Mouse (Mus musculus): ENCODE results near the gene C2cd6. TPM values are rescaled to one million over a fixed set of nuclear protein-coding genes. Genes with fewer than 3 reads are reported as not detected.

C2cd6 gene
- polyA plus RNA-seq, 1 experiment from 2014 or later: not detected

DNA sequence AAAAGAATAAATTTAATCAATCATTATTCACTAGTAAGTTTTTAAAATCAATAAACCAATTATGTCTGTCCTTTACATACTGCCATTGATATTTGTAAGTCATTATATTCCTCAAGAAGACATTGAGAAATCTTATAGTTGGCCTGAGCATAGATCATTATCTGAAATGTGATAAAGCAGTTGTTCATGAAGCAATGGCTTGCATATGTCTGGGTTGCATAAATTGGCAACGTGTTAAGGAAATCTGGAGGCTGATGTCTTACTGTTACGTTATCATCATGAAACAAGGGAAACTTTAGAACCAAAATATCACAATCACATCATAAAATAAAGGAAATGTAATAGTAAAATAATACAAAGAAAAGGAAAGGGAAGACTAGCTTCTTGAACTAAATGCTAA is 43.4 kb downstream of the C2cd6 start:
- Histone ChIP-seq H3K4me2 (no peak overlapping the region), H3K4me3 (no peak overlapping the region), H3K27me3 (0 out of 2 replicates have a peak, but pooled peaks cover 2% of the 10 kb centered on the region), H3K9me3 (no peaks in the 10 kb centered on the region), H3K4me1 (no peaks in the 10 kb centered on the region), H3K27ac (no peak overlapping the region), H3K9ac (no peak overlapping the region), H3K36me3 (no peaks in the 10 kb centered on the region)
- ATAC-seq (ENCODE audit: insufficient number of reproducible peaks, low FRiP score, low TSS enrichment, low read depth): no peak
- WGBS: 49% methylated on average over 2 of the region's 2 CpGs

GRCm38 (mm10) chr1:59037723-59038122 is 57.0 kb downstream of the C2cd6 start:
- Histone ChIP-seq H3K36me3 (no peaks in the 10 kb centered on the region), H3K9me3 (no peaks in the 10 kb centered on the region), H3K4me1 (no peaks in the 10 kb centered on the region), H3K9ac (no peak overlapping the region), H3K4me2 (no peak overlapping the region), H3K27ac (no peak overlapping the region), H3K4me3 (no peak overlapping the region), H3K27me3 (no peaks in the 10 kb centered on the region)
- no peak for ATAC-seq (ENCODE audit: insufficient number of reproducible peaks, low FRiP score, low TSS enrichment, low read depth)
- WGBS: 59% methylated on average over 5 of the region's 5 CpGs

- ATAC-seq (ENCODE audit: insufficient number of reproducible peaks, low FRiP score, low TSS enrichment, low read depth): no peak
- Histone ChIP-seq H3K4me2 (no peak overlapping the region), H3K4me3 (no peak overlapping the region), H3K9me3 (no peaks in the 10 kb centered on the region), H3K36me3 (no peaks in the 10 kb centered on the region), H3K4me1 (no peaks in the 10 kb centered on the region), H3K27ac (no peak overlapping the region), H3K27me3 (no peaks in the 10 kb centered on the region), H3K9ac (no peak overlapping the region)
- 36% methylated on average over 3 of the region's 3 CpGs for WGBS
Measured at GRCm38 (mm10) chr1:59021556-59021955, 73.1 kb downstream of the C2cd6 start.

GRCm38 (mm10) chr1:59009250-59009649 is 85.5 kb downstream of the C2cd6 start:
- H3K4me2 ChIP-seq: no peak overlapping the region
- 31% methylated on average over 4 of the region's 4 CpGs for WGBS

More at GRCm38 (mm10) chr1:59009250-59009649, 85.5 kb downstream of the C2cd6 start:
- ATAC-seq (ENCODE audit: insufficient number of reproducible peaks, low FRiP score, low TSS enrichment, low read depth): no peak
- H3K36me3 ChIP-seq: no peaks in the 10 kb centered on the region
- no peaks in the 10 kb centered on the region for H3K27me3 ChIP-seq
- no peak overlapping the region for H3K9ac ChIP-seq
- no peaks in the 10 kb centered on the region for H3K4me1 ChIP-seq
- H3K27ac ChIP-seq: no peak overlapping the region
- H3K9me3 ChIP-seq: no peaks in the 10 kb centered on the region
- no peak overlapping the region for H3K4me3 ChIP-seq

Other genes starting within 250 kb of the C2cd6 start
- 11.8 and 12.3 TPM in 2 replicates for gene Trak2, start 121.5 kb downstream of the C2cd6 start, polyA plus RNA-seq (2015; fragmentation: Nextera tagmentation; extraction: Ambion mirVana)
- gene Stradb, start 121.4 kb downstream of the C2cd6 start, polyA plus RNA-seq (2015; fragmentation: Nextera tagmentation; extraction: Ambion mirVana): 22.6 and 24.5 TPM in 2 replicates
- 28.4 and 31.1 TPM in 2 replicates for gene Tmem237, start 25.5 kb upstream of the C2cd6 start, polyA plus RNA-seq (2015; fragmentation: Nextera tagmentation; extraction: Ambion mirVana)
- gene Mpp4, start 68.5 kb upstream of the C2cd6 start, polyA plus RNA-seq (2015; fragmentation: Nextera tagmentation; extraction: Ambion mirVana): 0.18 and 0.21 TPM in 2 replicates
- gene Als2, start 142.3 kb upstream of the C2cd6 start, polyA plus RNA-seq (2015; fragmentation: Nextera tagmentation; extraction: Ambion mirVana): 7.5 TPM in 2 replicates
- 0.44 and 0.63 TPM in 2 replicates for gene Cdk15, start 162.0 kb upstream of the C2cd6 start, polyA plus RNA-seq (2015; fragmentation: Nextera tagmentation; extraction: Ambion mirVana)